Mouse (Mus musculus): ENCODE results near the gene Tkt. TPM values are rescaled to one million over a fixed set of nuclear protein-coding genes. Genes with fewer than 3 reads are reported as not detected.

Gene Tkt
- polyA plus RNA-seq (2014; fragmentation: Nextera tagmentation; extraction: Ambion mirVana) = 131 TPM in 2 replicates

- Histone ChIP-seq H3K9ac (replicated peaks; ENCODE audit: low read length) (peak within 1 kb of the TSS; percentile 78), H3K27ac (replicated peaks; ENCODE audit: low read depth, low read length) (peak within 1 kb of the TSS; percentile 86), H3K27me3 (ENCODE audit: control insufficient read depth, insufficient read depth, low read length) (no peaks in the 10 kb centered on the region), H3K4me3 (ENCODE audit: low read depth, low read length) (peak within 1 kb of the TSS; percentile 62), H3K4me2 (ENCODE audit: low read depth, low read length) (peak within 1 kb of the TSS; percentile 74), H3K36me3 (replicated peaks; ENCODE audit: control insufficient read depth, insufficient read depth, low read depth, low read length) (no peaks in the 10 kb centered on the region), H3K9me3 (replicated peaks; ENCODE audit: control insufficient read depth, low read length) (no peaks in the 10 kb centered on the region), H3K4me1 (ENCODE audit: control insufficient read depth, insufficient read depth, low read length) (no peaks in the 10 kb centered on the region)
- WGBS = 21% methylated on average over 8 of the region's 8 CpGs
- DNase-seq (ENCODE audit: low spot score) (peak; percentile 23), ATAC-seq (replicated peaks; ENCODE audit: insufficient number of reproducible peaks, low FRiP score, low TSS enrichment, low read depth) (peak; percentile 26; the same call in 1 of the 2 replicates)
Observed at GRCm38 (mm10) chr14:30548131-30548720, at the start of gene Tkt. Tkt (plus strand) TSS chr14:30548359.

- Histone ChIP-seq H3K4me2 (ENCODE audit: low read depth, low read length) (no peak overlapping the region), H3K9me3 (replicated peaks; ENCODE audit: control insufficient read depth, low read length) (no peaks in the 10 kb centered on the region), H3K27me3 (ENCODE audit: control insufficient read depth, insufficient read depth, low read length) (no peaks in the 10 kb centered on the region), H3K9ac (replicated peaks; ENCODE audit: low read length) (no peak overlapping the region), H3K27ac (replicated peaks; ENCODE audit: low read depth, low read length) (no peak overlapping the region), H3K4me1 (ENCODE audit: control insufficient read depth, insufficient read depth, low read length) (no peaks in the 10 kb centered on the region), H3K4me3 (ENCODE audit: low read depth, low read length) (no peak overlapping the region), H3K36me3 (replicated peaks; ENCODE audit: control insufficient read depth, insufficient read depth, low read depth, low read length) (peaks cover 4% of the 10 kb centered on the region)
- ATAC-seq (replicated peaks; ENCODE audit: insufficient number of reproducible peaks, low FRiP score, low TSS enrichment, low read depth) (no peak), DNase-seq (ENCODE audit: low spot score) (no peak)
- WGBS = 89% methylated on average over 5 of the region's 5 CpGs
Observed at GRCm38 (mm10) chr14:30504990-30505389, 43.2 kb upstream of the Tkt start.

DNA sequence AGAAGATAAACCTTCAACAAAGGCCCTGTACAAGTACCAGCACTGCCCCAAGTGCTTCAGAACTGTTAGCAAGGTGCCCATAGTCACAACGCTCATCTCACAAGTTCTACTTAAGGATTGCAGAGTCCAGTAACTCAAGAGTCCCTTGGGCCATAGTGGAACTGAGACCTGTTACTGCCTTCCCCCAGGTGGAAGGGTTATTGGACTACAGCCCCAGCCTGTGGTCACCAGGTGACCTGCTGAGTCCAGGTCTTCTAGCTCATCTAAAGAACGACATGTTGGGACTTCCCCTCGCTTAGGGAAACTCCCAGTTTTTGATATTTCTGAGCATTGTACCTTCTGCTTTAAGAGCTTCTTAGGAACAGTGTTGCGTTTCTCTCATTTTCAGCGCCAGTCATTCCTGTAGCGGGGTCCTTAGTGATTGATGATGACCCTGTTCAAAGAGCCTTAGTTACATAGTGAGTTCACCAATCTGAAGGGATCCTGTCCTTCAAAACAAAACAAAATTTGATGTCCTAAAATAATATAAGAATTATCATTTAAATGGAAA lies 37.9 kb upstream of the Tkt start:
- Histone ChIP-seq H3K4me1 (ENCODE audit: control insufficient read depth, insufficient read depth, low read length) (no peaks in the 10 kb centered on the region), H3K9me3 (replicated peaks; ENCODE audit: control insufficient read depth, low read length) (no peaks in the 10 kb centered on the region), H3K9ac (replicated peaks; ENCODE audit: low read length) (no peak overlapping the region), H3K27me3 (ENCODE audit: control insufficient read depth, insufficient read depth, low read length) (no peaks in the 10 kb centered on the region), H3K27ac (replicated peaks; ENCODE audit: low read depth, low read length) (no peak overlapping the region), H3K4me2 (ENCODE audit: low read depth, low read length) (no peak overlapping the region), H3K4me3 (ENCODE audit: low read depth, low read length) (no peak overlapping the region), H3K36me3 (replicated peaks; ENCODE audit: control insufficient read depth, insufficient read depth, low read depth, low read length) (no peaks in the 10 kb centered on the region; the same call in none of the 2 replicates)
- no peak for DNase-seq (ENCODE audit: low spot score)
- ATAC-seq (replicated peaks; ENCODE audit: insufficient number of reproducible peaks, low FRiP score, low TSS enrichment, low read depth) = no peak
- 96% methylated on average over 6 of the region's 6 CpGs for WGBS

DNA sequence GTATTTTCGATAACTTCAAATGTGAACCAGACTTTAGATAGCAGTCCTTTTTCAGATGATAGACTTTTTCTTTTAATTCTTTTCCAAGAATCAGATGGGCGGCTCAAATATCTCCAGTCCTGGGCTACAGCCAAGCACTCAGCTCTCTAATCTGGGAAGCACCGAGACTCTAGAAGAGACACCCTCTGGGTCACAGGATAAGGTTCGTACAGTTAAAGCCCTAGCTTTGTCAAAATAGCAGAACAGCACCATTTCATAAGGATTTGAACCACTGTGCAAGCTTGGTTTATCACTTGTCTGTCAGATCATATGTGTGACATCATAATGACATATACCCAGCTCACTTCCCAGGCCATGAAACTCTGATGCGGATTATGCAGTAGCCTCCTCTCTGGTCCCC lies 35.3 kb upstream of the Tkt start:
- no peaks in the 10 kb centered on the region for H3K9me3 ChIP-seq (replicated peaks; ENCODE audit: control insufficient read depth, low read length)
- H3K27ac ChIP-seq (replicated peaks; ENCODE audit: low read depth, low read length) = no peak overlapping the region
- H3K4me2 ChIP-seq (ENCODE audit: low read depth, low read length) = no peak overlapping the region
- H3K4me3 ChIP-seq (ENCODE audit: low read depth, low read length) = no peak overlapping the region
- H3K36me3 ChIP-seq (replicated peaks; ENCODE audit: control insufficient read depth, insufficient read depth, low read depth, low read length) = peaks cover 3% of the 10 kb centered on the region; the same call in 1 of the 2 replicates
- no peak for DNase-seq (ENCODE audit: low spot score)
- no peaks in the 10 kb centered on the region for H3K4me1 ChIP-seq (ENCODE audit: control insufficient read depth, insufficient read depth, low read length)
- H3K27me3 ChIP-seq (ENCODE audit: control insufficient read depth, insufficient read depth, low read length) = no peaks in the 10 kb centered on the region
- no peak overlapping the region for H3K9ac ChIP-seq (replicated peaks; ENCODE audit: low read length)
- WGBS = 89% methylated on average over 5 of the region's 5 CpGs
- ATAC-seq (replicated peaks; ENCODE audit: insufficient number of reproducible peaks, low FRiP score, low TSS enrichment, low read depth) = no peak

- Histone ChIP-seq H3K36me3 (replicated peaks; ENCODE audit: control insufficient read depth, insufficient read depth, low read depth, low read length) (peaks cover 3% of the 10 kb centered on the region), H3K9me3 (replicated peaks; ENCODE audit: control insufficient read depth, low read length) (no peaks in the 10 kb centered on the region), H3K4me1 (ENCODE audit: control insufficient read depth, insufficient read depth, low read length) (no peaks in the 10 kb centered on the region), H3K27ac (replicated peaks; ENCODE audit: low read depth, low read length) (no peak overlapping the region), H3K4me3 (ENCODE audit: low read depth, low read length) (no peak overlapping the region), H3K9ac (replicated peaks; ENCODE audit: low read length) (no peak overlapping the region), H3K4me2 (ENCODE audit: low read depth, low read length) (no peak overlapping the region), H3K27me3 (ENCODE audit: control insufficient read depth, insufficient read depth, low read length) (no peaks in the 10 kb centered on the region)
- DNase-seq (ENCODE audit: low spot score) (peak; percentile 36), ATAC-seq (replicated peaks; ENCODE audit: insufficient number of reproducible peaks, low FRiP score, low TSS enrichment, low read depth) (no peak)
- 87% methylated on average over 13 of the region's 13 CpGs for WGBS
Observed at GRCm38 (mm10) chr14:30515931-30516723, 32.0 kb upstream of the Tkt start.

GRCm38 (mm10) chr14:30519323-30519722 lies 28.8 kb upstream of the Tkt start:
- H3K27ac ChIP-seq (replicated peaks; ENCODE audit: low read depth, low read length) = no peak overlapping the region
- no peak overlapping the region for H3K4me3 ChIP-seq (ENCODE audit: low read depth, low read length)
- no peak overlapping the region for H3K4me2 ChIP-seq (ENCODE audit: low read depth, low read length)
- peaks cover 8% of the 10 kb centered on the region for H3K36me3 ChIP-seq (replicated peaks; ENCODE audit: control insufficient read depth, insufficient read depth, low read depth, low read length)
- H3K9me3 ChIP-seq (replicated peaks; ENCODE audit: control insufficient read depth, low read length) = no peaks in the 10 kb centered on the region
- no peaks in the 10 kb centered on the region for H3K27me3 ChIP-seq (ENCODE audit: control insufficient read depth, insufficient read depth, low read length)
- no peak for ATAC-seq (replicated peaks; ENCODE audit: insufficient number of reproducible peaks, low FRiP score, low TSS enrichment, low read depth)
- no peak for DNase-seq (ENCODE audit: low spot score)
- no peak overlapping the region for H3K9ac ChIP-seq (replicated peaks; ENCODE audit: low read length)
- no peaks in the 10 kb centered on the region for H3K4me1 ChIP-seq (ENCODE audit: control insufficient read depth, insufficient read depth, low read length)
- WGBS = 92% methylated on average over 5 of the region's 5 CpGs

- peaks cover 11% of the 10 kb centered on the region for H3K36me3 ChIP-seq (replicated peaks; ENCODE audit: control insufficient read depth, insufficient read depth, low read depth, low read length)
- no peak overlapping the region for H3K4me2 ChIP-seq (ENCODE audit: low read depth, low read length)
- H3K4me1 ChIP-seq (ENCODE audit: control insufficient read depth, insufficient read depth, low read length) = no peaks in the 10 kb centered on the region
- DNase-seq (ENCODE audit: low spot score) = no peak
- no peaks in the 10 kb centered on the region for H3K27me3 ChIP-seq (ENCODE audit: control insufficient read depth, insufficient read depth, low read length)
- ATAC-seq (replicated peaks; ENCODE audit: insufficient number of reproducible peaks, low FRiP score, low TSS enrichment, low read depth) = no peak
- no peak overlapping the region for H3K27ac ChIP-seq (replicated peaks; ENCODE audit: low read depth, low read length)
- no peak overlapping the region for H3K4me3 ChIP-seq (ENCODE audit: low read depth, low read length)
- H3K9ac ChIP-seq (replicated peaks; ENCODE audit: low read length) = no peak overlapping the region
- WGBS = 76% methylated on average over 6 of the region's 6 CpGs
- no peaks in the 10 kb centered on the region for H3K9me3 ChIP-seq (replicated peaks; ENCODE audit: control insufficient read depth, low read length)
Observed at GRCm38 (mm10) chr14:30523356-30523755, 24.8 kb upstream of the Tkt start.

- no peak for ATAC-seq (replicated peaks; ENCODE audit: insufficient number of reproducible peaks, low FRiP score, low TSS enrichment, low read depth)
- no peaks in the 10 kb centered on the region for H3K4me1 ChIP-seq (ENCODE audit: control insufficient read depth, insufficient read depth, low read length)
- H3K4me3 ChIP-seq (ENCODE audit: low read depth, low read length) = no peak overlapping the region
- DNase-seq (ENCODE audit: low spot score) = no peak
- H3K9ac ChIP-seq (replicated peaks; ENCODE audit: low read length) = no peak overlapping the region
- 91% methylated on average over 10 of the region's 10 CpGs for WGBS
- H3K36me3 ChIP-seq (replicated peaks; ENCODE audit: control insufficient read depth, insufficient read depth, low read depth, low read length) = peaks cover 6% of the 10 kb centered on the region
- H3K9me3 ChIP-seq (replicated peaks; ENCODE audit: control insufficient read depth, low read length) = no peaks in the 10 kb centered on the region
- H3K27ac ChIP-seq (replicated peaks; ENCODE audit: low read depth, low read length) = no peak overlapping the region
- no peak overlapping the region for H3K4me2 ChIP-seq (ENCODE audit: low read depth, low read length)
- H3K27me3 ChIP-seq (ENCODE audit: control insufficient read depth, insufficient read depth, low read length) = no peaks in the 10 kb centered on the region
Observed at GRCm38 (mm10) chr14:30528392-30528791, 19.8 kb upstream of the Tkt start.

All from embryonic facial prominence, embryonic 11.5 days (tissue).